Mouse (Mus musculus) left cerebral cortex, postnatal 10 days (tissue): ENCODE results near the gene Golga7b. TPM values are rescaled to one million over a fixed set of nuclear protein-coding genes. Genes with fewer than 3 reads are reported as not detected.

Experiments used
- DNase-seq, 2 experiments: peaks; one replicate each; pipeline ENCODE4 v3.0.0; 2021 to 2022; ENCODE audit warnings: low spot score in 2 of 2, mixed read lengths in 1 of 2; ENCODE audit errors: extremely low spot score in 1 of 2
- intact Hi-C: fragments of 180-260 bp; cut with DNase I; formaldehyde crosslinking; loops from one replicate; pipeline ENCODE4 v1.15.1; 2025
- total RNA-seq, 2 experiments: library from RNA; stranded (reverse); gene quantifications; 2 replicates each; pipeline ENCODE4 v1.2.3; 2021

The Golga7b gene
- 100 to 1,000 TPM; 137 to 138 TPM for total RNA-seq

GRCm38 (mm10) chr19:42247519-42247918, at the start of gene Golga7b:
Gene Golga7b, plus strand, starts transcription at chr19:42247574.
- DNase-seq, result no peak
- intact Hi-C loops, result no loop called here

GRCm38 (mm10) chr19:42198026-42198425, 49.3 kb upstream of the Golga7b start:
- DNase-seq, result peak in 1 of 2 experiments; percentile 31
- intact Hi-C loops, result loop anchor here (5.0 kb wide), 1 partner anchor 69 kb away; no protein-coding TSS in a partner anchor

- no peak for DNase-seq
- intact Hi-C loops, result no loop called here
Observed at GRCm38 (mm10) chr19:42201696-42202381, 45.5 kb upstream of the Golga7b start, which contains the start of gene Sfrp5. Gene Sfrp5, minus strand, starts transcription at chr19:42202252.

- no peak for DNase-seq
- intact Hi-C loops, result no loop called here
Observed at GRCm38 (mm10) chr19:42202467-42202866, 44.9 kb upstream of the Golga7b start.

- intact Hi-C loops, result no loop called here
- DNase-seq, result no peak
Observed at GRCm38 (mm10) chr19:42204306-42204705, 43.1 kb upstream of the Golga7b start.

GRCm38 (mm10) chr19:42205201-42205600, 42.2 kb upstream of the Golga7b start:
- intact Hi-C loops, result no loop called here

GRCm38 (mm10) chr19:42209485-42209884, 37.9 kb upstream of the Golga7b start:
- DNase-seq, result no peak
- intact Hi-C loops, result no loop called here

More at GRCm38 (mm10) chr19:42205201-42205600, 42.2 kb upstream of the Golga7b start:
- no peak for DNase-seq

GRCm38 (mm10) chr19:42209976-42210375, 37.4 kb upstream of the Golga7b start:
- intact Hi-C loops, result no loop called here

GRCm38 (mm10) chr19:42211936-42212335, 35.4 kb upstream of the Golga7b start:
- no peak for DNase-seq
- intact Hi-C loops, result no loop called here

More at GRCm38 (mm10) chr19:42209976-42210375, 37.4 kb upstream of the Golga7b start:
- no peak for DNase-seq

GRCm38 (mm10) chr19:42214601-42215000, 32.8 kb upstream of the Golga7b start:
- DNase-seq, result no peak
- intact Hi-C loops, result no loop called here

GRCm38 (mm10) chr19:42216699-42217373, 30.5 kb upstream of the Golga7b start:
- intact Hi-C loops, result loop anchor here (5.0 kb wide), 2 partner anchors 40 to 55 kb away; no protein-coding TSS in a partner anchor
- DNase-seq, result no peak

- peak in 1 of 2 experiments; percentile 59 for DNase-seq
- intact Hi-C loops, result loop anchor here (5.0 kb wide), 2 partner anchors 40 to 55 kb away; no protein-coding TSS in a partner anchor
Observed at GRCm38 (mm10) chr19:42217374-42217763, 30.0 kb upstream of the Golga7b start.

GRCm38 (mm10) chr19:42226451-42226850, 20.9 kb upstream of the Golga7b start:
- intact Hi-C loops, result no loop called here
- DNase-seq, result no peak

GRCm38 (mm10) chr19:42229499-42230287, 17.7 kb upstream of the Golga7b start:
- intact Hi-C loops, result no loop called here
- no peak for DNase-seq

GRCm38 (mm10) chr19:42230288-42230568, 17.1 kb upstream of the Golga7b start:
- intact Hi-C loops, result no loop called here
- no peak for DNase-seq

- intact Hi-C loops, result no loop called here
Observed at GRCm38 (mm10) chr19:42230986-42231385, 16.4 kb upstream of the Golga7b start.

GRCm38 (mm10) chr19:42237602-42238340, 9.6 kb upstream of the Golga7b start:
- peak in 1 of 2 experiments; percentile 42 for DNase-seq
- intact Hi-C loops, result no loop called here

More at GRCm38 (mm10) chr19:42230986-42231385, 16.4 kb upstream of the Golga7b start:
- DNase-seq, result peak in 1 of 2 experiments; percentile 47

GRCm38 (mm10) chr19:42238341-42238715, 9.0 kb upstream of the Golga7b start:
- intact Hi-C loops, result no loop called here
- no peak for DNase-seq

- intact Hi-C loops, result no loop called here
- DNase-seq, result no peak
Observed at GRCm38 (mm10) chr19:42240881-42241280, 6.5 kb upstream of the Golga7b start.
